Mouse (Mus musculus) midbrain, embryonic 16.5 days (tissue): ENCODE data around the gene Fam172a. TPM values are rescaled to one million over a fixed set of nuclear protein-coding genes. Genes with fewer than 3 reads are reported as not detected.

Source experiments
- ATAC-seq: fragments of 200-750 bp; cut with Nextera tagmentation; 2 replicates; pipeline ENCODE4 v1.8.0; 2017; ENCODE audit warnings: moderate TSS enrichment
- H3K27ac ChIP-seq: fragments of 300-500 bp; sonication (generic); 2 replicates; pipeline ENCODE4 v1.5.1; 2014; ENCODE audit warnings: mild to moderate bottlenecking, low read length, mixed read lengths
- H3K27me3 ChIP-seq: fragments of 300-500 bp; sonication (generic); 2 replicates; pipeline ENCODE4 v1.6.1; 2014; ENCODE audit warnings: low read depth, low read length, mixed read lengths; ENCODE audit not compliant: control insufficient read depth, insufficient read depth
- H3K36me3 ChIP-seq: fragments of 300-500 bp; sonication (generic); 2 replicates; pipeline ENCODE4 v1.6.1; 2014; ENCODE audit warnings: mild to moderate bottlenecking, low read length, moderate library complexity, mixed read lengths; ENCODE audit not compliant: control insufficient read depth, insufficient read depth
- H3K4me1 ChIP-seq: fragments of 300-500 bp; sonication (generic); 2 replicates; pipeline ENCODE4 v1.6.1; 2014; ENCODE audit warnings: mild to moderate bottlenecking, low read length, mixed read lengths; ENCODE audit not compliant: control insufficient read depth, insufficient read depth
- H3K4me2 ChIP-seq: fragments of 300-500 bp; sonication (generic); 2 replicates; pipeline ENCODE4 v1.6.1; 2014; ENCODE audit warnings: mild to moderate bottlenecking, low read length, mixed read lengths
- H3K4me3 ChIP-seq: fragments of 300-500 bp; sonication (generic); 2 replicates; pipeline ENCODE4 v1.5.1; 2014; ENCODE audit warnings: low read depth, mild to moderate bottlenecking, low read length, moderate library complexity, mixed read lengths
- H3K9ac ChIP-seq: fragments of 300-500 bp; sonication (generic); 2 replicates; pipeline ENCODE4 v1.6.1; 2014; ENCODE audit warnings: low read depth, low read length, mixed read lengths
- H3K9me3 ChIP-seq: fragments of 300-500 bp; sonication (generic); replicated peaks from 2 replicates; pipeline ENCODE4 v1.6.1; 2014; ENCODE audit warnings: mild to moderate bottlenecking, low read length, mixed read lengths; ENCODE audit not compliant: control insufficient read depth, poor library complexity, severe bottlenecking
- WGBS: fragments of 180-500 bp; shearing (Covaris S2); extraction: QIAGEN DNeasy Blood & Tissue Kit; methylation state at CpG from one replicate; pipeline ENCODE4 v1.1.7; 2014; 5-methylcytosine and 5-hydroxymethylcytosine counted together
- polyA plus RNA-seq: library from polyadenylated mRNA; unstranded; fragments of >200 nt; fragmentation: Nextera tagmentation; extraction: Ambion mirVana; gene quantifications from 2 replicates; pipeline ENCODE4 v1.2.1, GENCODE M21; 2015

The Fam172a gene
- polyA plus RNA-seq, 1 experiment from 2014 or later, result 43.0 TPM

- Histone ChIP-seq H3K9me3 (no peaks in the 10 kb centered on the region), H3K27me3 (no peaks in the 10 kb centered on the region), H3K4me3 (no peak overlapping the region), H3K27ac (no peak overlapping the region), H3K9ac (no peak overlapping the region), H3K4me2 (no peak overlapping the region), H3K36me3 (no peaks in the 10 kb centered on the region), H3K4me1 (no peaks in the 10 kb centered on the region)
- 98% methylated on average over 2 of the region's 2 CpGs for WGBS
- no peak for ATAC-seq
Observed at GRCm38 (mm10) chr13:77843017-77843654, 141.3 kb downstream of the Fam172a start.

GRCm38 (mm10) chr13:77848868-77849267, 147.0 kb downstream of the Fam172a start:
- H3K9ac ChIP-seq, result no peak overlapping the region
- H3K27ac ChIP-seq, result no peak overlapping the region
- no peak overlapping the region for H3K4me3 ChIP-seq
- H3K4me2 ChIP-seq, result no peak overlapping the region
- no peaks in the 10 kb centered on the region for H3K36me3 ChIP-seq
- WGBS, result 84% methylated on average over 4 of the region's 4 CpGs
- no peak for ATAC-seq
- H3K27me3 ChIP-seq, result no peaks in the 10 kb centered on the region
- H3K9me3 ChIP-seq, result no peaks in the 10 kb centered on the region
- H3K4me1 ChIP-seq, result no peaks in the 10 kb centered on the region

GRCm38 (mm10) chr13:77864804-77865203, 163.0 kb downstream of the Fam172a start:
- 97% methylated on average over 1 of the region's 1 CpGs for WGBS
- Histone ChIP-seq H3K9ac (no peak overlapping the region), H3K4me1 (no peaks in the 10 kb centered on the region), H3K9me3 (no peaks in the 10 kb centered on the region), H3K36me3 (no peaks in the 10 kb centered on the region), H3K27me3 (no peaks in the 10 kb centered on the region), H3K4me3 (no peak overlapping the region), H3K4me2 (no peak overlapping the region), H3K27ac (no peak overlapping the region)
- no peak for ATAC-seq

- H3K4me3 ChIP-seq, result no peak overlapping the region
- H3K4me1 ChIP-seq, result no peaks in the 10 kb centered on the region
- no peaks in the 10 kb centered on the region for H3K27me3 ChIP-seq
- H3K9me3 ChIP-seq, result no peaks in the 10 kb centered on the region
- no peak overlapping the region for H3K4me2 ChIP-seq
- peak; percentile 66; the same call in 1 of the 2 replicates for ATAC-seq
- H3K9ac ChIP-seq, result no peak overlapping the region
- H3K36me3 ChIP-seq, result no peaks in the 10 kb centered on the region
- 29% methylated on average over 2 of the region's 2 CpGs for WGBS
- no peak overlapping the region for H3K27ac ChIP-seq
Observed at GRCm38 (mm10) chr13:77868314-77868713, 166.5 kb downstream of the Fam172a start.

GRCm38 (mm10) chr13:77878120-77878519, 176.3 kb downstream of the Fam172a start:
- Histone ChIP-seq H3K27ac (peak overlapping the region; percentile 53; the same call in 1 of the 2 replicates), H3K9ac (no peak overlapping the region), H3K4me2 (no peak overlapping the region), H3K4me1 (peaks cover 6% of the 10 kb centered on the region), H3K36me3 (no peaks in the 10 kb centered on the region), H3K27me3 (no peaks in the 10 kb centered on the region), H3K9me3 (no peaks in the 10 kb centered on the region), H3K4me3 (no peak overlapping the region)
- WGBS, result 52% methylated on average over 4 of the region's 4 CpGs
- ATAC-seq, result peak; percentile 48; the same call in 1 of the 2 replicates

GRCm38 (mm10) chr13:77878545-77878944, 176.7 kb downstream of the Fam172a start:
- Histone ChIP-seq H3K4me3 (no peak overlapping the region), H3K36me3 (no peaks in the 10 kb centered on the region), H3K27ac (peak overlapping the region; percentile 53; the same call in 1 of the 2 replicates), H3K4me1 (peaks cover 6% of the 10 kb centered on the region), H3K4me2 (no peak overlapping the region), H3K27me3 (no peaks in the 10 kb centered on the region), H3K9me3 (no peaks in the 10 kb centered on the region), H3K9ac (no peak overlapping the region)
- ATAC-seq, result no peak
- 61% methylated on average over 3 of the region's 3 CpGs for WGBS

GRCm38 (mm10) chr13:77897619-77898018, 195.8 kb downstream of the Fam172a start:
- no peaks in the 10 kb centered on the region for H3K36me3 ChIP-seq
- H3K4me2 ChIP-seq, result no peak overlapping the region
- H3K9me3 ChIP-seq, result no peaks in the 10 kb centered on the region
- no peaks in the 10 kb centered on the region for H3K27me3 ChIP-seq
- WGBS, result 39% methylated on average over 2 of the region's 2 CpGs
- ATAC-seq, result no peak
- H3K4me3 ChIP-seq, result no peak overlapping the region
- H3K27ac ChIP-seq, result no peak overlapping the region
- H3K9ac ChIP-seq, result no peak overlapping the region
- peaks cover 7% of the 10 kb centered on the region for H3K4me1 ChIP-seq

GRCm38 (mm10) chr13:77898066-77898796, 196.4 kb downstream of the Fam172a start:
- no peaks in the 10 kb centered on the region for H3K9me3 ChIP-seq
- H3K4me2 ChIP-seq, result no peak overlapping the region
- H3K27me3 ChIP-seq, result no peaks in the 10 kb centered on the region
- H3K9ac ChIP-seq, result no peak overlapping the region
- 56% methylated on average over 6 of the region's 6 CpGs for WGBS
- H3K4me3 ChIP-seq, result no peak overlapping the region
- no peaks in the 10 kb centered on the region for H3K36me3 ChIP-seq
- no peak for ATAC-seq
- H3K4me1 ChIP-seq, result peaks cover 4% of the 10 kb centered on the region; the same call in 1 of the 2 replicates
- H3K27ac ChIP-seq, result no peak overlapping the region

- Histone ChIP-seq H3K27me3 (no peaks in the 10 kb centered on the region), H3K36me3 (no peaks in the 10 kb centered on the region), H3K4me2 (no peak overlapping the region), H3K4me3 (no peak overlapping the region), H3K9me3 (no peaks in the 10 kb centered on the region), H3K4me1 (no peaks in the 10 kb centered on the region), H3K9ac (no peak overlapping the region), H3K27ac (no peak overlapping the region)
- ATAC-seq, result no peak
- WGBS, result 83% methylated on average over 1 of the region's 1 CpGs
Observed at GRCm38 (mm10) chr13:77899725-77900124, 197.9 kb downstream of the Fam172a start.
